Mouse (Mus musculus) stomach, embryonic 14.5 days (tissue): ENCODE measurements around the gene Itgbl1. TPM values are rescaled to one million over a fixed set of nuclear protein-coding genes. Genes with fewer than 3 reads are reported as not detected.
A peak's percentile ranks its signal among the peaks of the same experiment; 100 is the strongest.

ENCODE experiments used
- ATAC-seq: fragments of 200-750 bp; cut with Nextera tagmentation; 2 replicates; pipeline ENCODE4 v1.8.0; 2017; ENCODE audit warnings: low read depth, moderate TSS enrichment; ENCODE audit not compliant: insufficient number of reproducible peaks, insufficient read depth, low FRiP score
- H3K27ac ChIP-seq: fragments of 300-500 bp; sonication (generic); 2 replicates; pipeline ENCODE4 v1.5.1; 2014; ENCODE audit warnings: mild to moderate bottlenecking, low read length, moderate library complexity, mixed read lengths
- H3K27me3 ChIP-seq: fragments of 300-500 bp; sonication (generic); 2 replicates; pipeline ENCODE4 v1.6.1; 2014; ENCODE audit warnings: low read length, control low read depth, mixed read lengths; ENCODE audit not compliant: control insufficient read depth, insufficient read depth
- H3K36me3 ChIP-seq: fragments of 300-500 bp; sonication (generic); 2 replicates; pipeline ENCODE4 v1.6.1; 2014; ENCODE audit warnings: mild to moderate bottlenecking, control low read depth, low read length, moderate library complexity, mixed read lengths; ENCODE audit not compliant: control insufficient read depth, insufficient read depth
- H3K4me1 ChIP-seq: fragments of 300-500 bp; sonication (generic); 2 replicates; pipeline ENCODE4 v1.6.1; 2014; ENCODE audit warnings: low read length, control low read depth, mixed read lengths; ENCODE audit not compliant: control insufficient read depth, insufficient read depth
- H3K4me2 ChIP-seq: fragments of 300-500 bp; sonication (generic); replicated peaks from 2 replicates; pipeline ENCODE4 v1.6.1; 2014; ENCODE audit warnings: low read depth, low read length, control low read depth
- H3K4me3 ChIP-seq: fragments of 300-500 bp; sonication (generic); 2 replicates; pipeline ENCODE4 v1.5.1; 2014; ENCODE audit warnings: low read depth, low read length, control low read depth
- H3K9ac ChIP-seq: fragments of 300-500 bp; sonication (generic); replicated peaks from 2 replicates; pipeline ENCODE4 v1.6.1; 2014; ENCODE audit warnings: low read depth, mild to moderate bottlenecking, control low read depth, low read length, moderate library complexity, mixed read lengths
- H3K9me3 ChIP-seq: fragments of 300-500 bp; sonication (generic); 2 replicates; pipeline ENCODE4 v1.6.1; 2016; ENCODE audit warnings: low read depth, low read length, control low read depth; ENCODE audit not compliant: control insufficient read depth
- WGBS: fragments of 180-500 bp; shearing (Covaris S2); extraction: QIAGEN DNeasy Blood & Tissue Kit; methylation state at CpG from one replicate; pipeline ENCODE4 v1.1.7; 2014; 5-methylcytosine and 5-hydroxymethylcytosine counted together
- polyA plus RNA-seq: library from polyadenylated mRNA; unstranded; fragments of >200 nt; fragmentation: Nextera tagmentation; extraction: Ambion mirVana; gene quantifications from 2 replicates; pipeline ENCODE4 v1.2.1, GENCODE M21; 2014

The Itgbl1 gene
- polyA plus RNA-seq, 1 experiment from 2014 or later = 0.30 TPM

GRCm38 (mm10) chr14:123678091-123678490, 18.3 kb downstream of the Itgbl1 start:
- Histone ChIP-seq H3K9me3 (no peaks in the 10 kb centered on the region), H3K4me2 (no peak overlapping the region), H3K27me3 (no peaks in the 10 kb centered on the region), H3K4me3 (no peak overlapping the region), H3K36me3 (no peaks in the 10 kb centered on the region), H3K27ac (no peak overlapping the region), H3K4me1 (no peaks in the 10 kb centered on the region), H3K9ac (no peak overlapping the region)
- WGBS = 72% methylated on average over 2 of the region's 2 CpGs
- ATAC-seq = no peak

DNA sequence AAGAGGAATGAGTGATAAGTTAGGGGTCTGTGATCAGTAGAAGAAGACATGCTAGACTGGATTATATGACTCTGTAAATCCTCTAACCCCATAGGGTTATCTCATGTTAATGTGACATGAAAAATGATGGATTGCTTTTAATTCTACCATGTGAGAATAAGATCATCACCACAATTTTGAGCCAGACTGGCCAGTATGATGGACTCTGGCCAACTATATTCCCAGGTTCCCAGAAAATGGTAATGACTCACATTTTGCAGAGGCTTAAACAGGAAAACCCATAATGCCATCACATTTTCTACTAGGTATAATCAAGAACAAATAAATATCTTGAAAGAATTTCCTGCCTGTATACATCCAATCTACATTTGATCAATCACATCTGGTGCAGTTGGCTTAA, 55.0 kb downstream of the Itgbl1 start:
- Histone ChIP-seq H3K9ac (no peak overlapping the region), H3K27ac (no peak overlapping the region), H3K4me2 (no peak overlapping the region), H3K4me3 (no peak overlapping the region), H3K9me3 (no peaks in the 10 kb centered on the region), H3K27me3 (no peaks in the 10 kb centered on the region), H3K36me3 (no peaks in the 10 kb centered on the region), H3K4me1 (no peaks in the 10 kb centered on the region)
- ATAC-seq = no peak

GRCm38 (mm10) chr14:123742055-123742454, 82.3 kb downstream of the Itgbl1 start:
- H3K27ac ChIP-seq = no peak overlapping the region
- WGBS = 28% methylated on average over 1 of the region's 1 CpGs
- H3K9me3 ChIP-seq = no peaks in the 10 kb centered on the region
- H3K27me3 ChIP-seq = no peaks in the 10 kb centered on the region
- H3K4me2 ChIP-seq = no peak overlapping the region
- no peaks in the 10 kb centered on the region for H3K4me1 ChIP-seq
- no peak overlapping the region for H3K9ac ChIP-seq
- no peaks in the 10 kb centered on the region for H3K36me3 ChIP-seq
- no peak overlapping the region for H3K4me3 ChIP-seq
- no peak for ATAC-seq

GRCm38 (mm10) chr14:123751017-123751416, 91.2 kb downstream of the Itgbl1 start:
- no peaks in the 10 kb centered on the region for H3K4me1 ChIP-seq
- H3K9ac ChIP-seq = no peak overlapping the region
- no peak for ATAC-seq
- H3K4me3 ChIP-seq = no peak overlapping the region
- no peaks in the 10 kb centered on the region for H3K36me3 ChIP-seq
- H3K4me2 ChIP-seq = no peak overlapping the region
- no peak overlapping the region for H3K27ac ChIP-seq
- no peaks in the 10 kb centered on the region for H3K27me3 ChIP-seq
- no peaks in the 10 kb centered on the region for H3K9me3 ChIP-seq
- 72% methylated on average over 1 of the region's 1 CpGs for WGBS

- Histone ChIP-seq H3K9ac (no peak overlapping the region), H3K36me3 (no peaks in the 10 kb centered on the region), H3K27ac (no peak overlapping the region), H3K27me3 (no peaks in the 10 kb centered on the region), H3K4me1 (no peaks in the 10 kb centered on the region), H3K4me3 (no peak overlapping the region), H3K4me2 (no peak overlapping the region), H3K9me3 (no peaks in the 10 kb centered on the region)
- no peak for ATAC-seq
- 68% methylated on average over 1 of the region's 1 CpGs for WGBS
These were observed 99.8 kb downstream of the Itgbl1 start for GRCm38 (mm10) chr14:123759534-123759933.

DNA sequence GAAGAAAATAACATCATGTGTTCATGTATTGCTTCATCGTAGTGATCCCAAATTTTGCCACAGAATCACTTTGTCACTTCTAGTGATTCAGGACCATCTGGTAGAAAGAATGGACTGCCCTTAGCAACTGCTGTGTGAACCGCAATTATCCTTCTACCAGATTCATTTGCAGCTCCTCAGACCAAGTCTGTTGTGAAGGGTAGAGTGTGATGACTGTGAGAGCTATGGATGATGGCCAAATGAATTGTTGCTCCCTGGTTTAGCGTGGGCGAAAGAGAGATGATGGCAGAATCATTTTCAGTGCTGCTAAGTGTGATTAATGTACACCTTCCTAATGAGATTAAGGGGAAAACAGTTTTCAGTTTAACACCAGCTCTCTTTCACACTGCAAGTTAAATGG, 100.3 kb downstream of the Itgbl1 start:
- 84% methylated on average over 4 of the region's 4 CpGs for WGBS
- H3K4me1 ChIP-seq = no peaks in the 10 kb centered on the region

DNA sequence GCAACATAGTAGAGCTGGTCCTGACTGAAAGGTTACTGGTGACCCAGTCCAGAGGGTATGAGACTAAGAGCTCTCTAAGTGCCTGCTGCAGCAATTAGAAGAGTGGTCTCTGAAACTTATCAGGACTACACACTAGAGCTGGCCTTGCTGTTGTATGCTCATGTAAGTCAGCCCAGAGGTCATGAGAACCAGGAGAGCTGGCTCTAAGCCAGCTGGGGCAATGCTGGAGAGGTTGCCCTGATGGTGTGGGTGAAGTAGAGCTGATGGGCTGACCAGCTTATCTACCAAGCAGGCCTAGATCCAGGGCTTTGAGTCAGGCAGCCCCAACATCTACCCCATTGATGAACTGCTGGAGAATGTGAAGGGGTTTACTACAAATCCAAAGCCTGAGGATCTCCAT, 142.0 kb downstream of the Itgbl1 start:
- ATAC-seq = no peak
- Histone ChIP-seq H3K9ac (no peak overlapping the region), H3K4me2 (no peak overlapping the region), H3K27ac (no peak overlapping the region), H3K4me1 (no peaks in the 10 kb centered on the region), H3K36me3 (no peaks in the 10 kb centered on the region), H3K4me3 (no peak overlapping the region), H3K27me3 (no peaks in the 10 kb centered on the region), H3K9me3 (no peaks in the 10 kb centered on the region)

More for the DNA sequence above, 100.3 kb downstream of the Itgbl1 start:
- no peak for ATAC-seq
- Histone ChIP-seq H3K27me3 (no peaks in the 10 kb centered on the region), H3K36me3 (no peaks in the 10 kb centered on the region), H3K4me2 (no peak overlapping the region), H3K9me3 (no peaks in the 10 kb centered on the region), H3K4me3 (no peak overlapping the region), H3K27ac (no peak overlapping the region), H3K9ac (no peak overlapping the region)

DNA sequence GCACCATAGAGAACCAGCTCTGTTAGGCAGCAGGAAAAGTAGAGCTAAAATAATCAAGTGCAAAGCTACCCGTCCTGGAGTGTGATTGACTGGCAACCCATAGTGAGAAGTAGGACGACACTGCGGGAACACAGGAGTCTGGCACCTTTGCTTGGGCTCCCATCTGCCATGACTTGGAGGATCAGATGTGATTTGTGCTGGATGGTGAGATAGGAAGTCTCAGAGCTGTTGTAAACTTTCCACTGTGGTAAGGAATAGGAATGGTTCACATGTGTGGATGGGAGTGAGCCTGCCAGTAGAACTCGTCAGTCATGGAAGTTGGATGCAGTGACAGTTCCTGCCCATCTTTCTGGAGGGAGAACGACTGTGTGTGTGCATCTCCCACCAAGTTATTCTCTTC, 177.9 kb downstream of the Itgbl1 start:
- H3K36me3 ChIP-seq = no peaks in the 10 kb centered on the region
- no peaks in the 10 kb centered on the region for H3K27me3 ChIP-seq
- H3K4me3 ChIP-seq = no peak overlapping the region
- H3K27ac ChIP-seq = no peak overlapping the region
- H3K9me3 ChIP-seq = no peaks in the 10 kb centered on the region
- no peak overlapping the region for H3K4me2 ChIP-seq
- WGBS = 66% methylated on average over 5 of the region's 5 CpGs
- ATAC-seq = no peak
- no peaks in the 10 kb centered on the region for H3K4me1 ChIP-seq
- H3K9ac ChIP-seq = no peak overlapping the region

GRCm38 (mm10) chr14:123843675-123844425, 184.1 kb downstream of the Itgbl1 start:
- Histone ChIP-seq H3K27ac (no peak overlapping the region), H3K9ac (no peak overlapping the region), H3K4me3 (no peak overlapping the region), H3K27me3 (no peaks in the 10 kb centered on the region), H3K4me1 (no peaks in the 10 kb centered on the region), H3K36me3 (no peaks in the 10 kb centered on the region), H3K9me3 (no peaks in the 10 kb centered on the region), H3K4me2 (no peak overlapping the region)
- 67% methylated on average over 8 of the region's 8 CpGs for WGBS
- ATAC-seq = peak; percentile 6; the same call in 1 of the 2 replicates
